Mouse (Mus musculus): ENCODE results near the gene P2rx5. TPM values are rescaled to one million over a fixed set of nuclear protein-coding genes. Genes with fewer than 3 reads are reported as not detected.

The P2rx5 gene
- polyA plus RNA-seq, 1 experiment from 2014 or later: 0.93 TPM

DNA sequence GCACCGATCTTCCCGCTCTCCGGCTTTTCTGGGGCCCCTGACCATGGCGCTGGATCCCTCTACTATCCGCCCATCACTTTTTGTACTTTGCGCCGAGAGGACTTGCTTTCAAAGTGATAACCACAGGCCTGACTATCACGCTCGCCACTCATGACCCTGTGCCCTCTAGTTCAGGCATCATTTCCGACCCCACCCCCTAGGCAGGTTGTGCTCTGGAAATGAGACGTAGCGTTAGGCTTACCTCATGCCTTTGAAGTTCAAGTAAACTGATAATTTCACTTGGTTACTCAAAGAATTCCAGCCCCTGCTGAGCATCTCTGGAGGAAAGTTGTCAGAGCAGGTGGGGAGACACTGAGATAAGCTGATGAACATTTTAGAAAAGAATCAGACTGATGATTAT lies 39.7 kb downstream of the P2rx5 start:
- Histone ChIP-seq H3K4me3 (ENCODE audit: low read depth, low read length) (peak overlapping the region; percentile 58), H3K36me3 (ENCODE audit: control insufficient read depth, insufficient read depth, low read length) (no peaks in the 10 kb centered on the region), H3K27ac (ENCODE audit: low read depth, low read length) (no peak overlapping the region), H3K27me3 (replicated peaks; ENCODE audit: control insufficient read depth, insufficient read depth, low read length) (no peaks in the 10 kb centered on the region), H3K4me2 (ENCODE audit: low read length) (peak overlapping the region; percentile 84), H3K4me1 (ENCODE audit: control insufficient read depth, insufficient read depth, low read length) (0 out of 2 replicates have a peak, but pooled peaks cover 6% of the 10 kb centered on the region), H3K9ac (ENCODE audit: low read length) (peak overlapping the region; percentile 77), H3K9me3 (replicated peaks; ENCODE audit: control insufficient read depth, low read length) (no peaks in the 10 kb centered on the region)
- 6% methylated on average over 12 of the region's 12 CpGs for WGBS
- DNase-seq (ENCODE audit: low spot score) (no peak), ATAC-seq (no peak)

DNA sequence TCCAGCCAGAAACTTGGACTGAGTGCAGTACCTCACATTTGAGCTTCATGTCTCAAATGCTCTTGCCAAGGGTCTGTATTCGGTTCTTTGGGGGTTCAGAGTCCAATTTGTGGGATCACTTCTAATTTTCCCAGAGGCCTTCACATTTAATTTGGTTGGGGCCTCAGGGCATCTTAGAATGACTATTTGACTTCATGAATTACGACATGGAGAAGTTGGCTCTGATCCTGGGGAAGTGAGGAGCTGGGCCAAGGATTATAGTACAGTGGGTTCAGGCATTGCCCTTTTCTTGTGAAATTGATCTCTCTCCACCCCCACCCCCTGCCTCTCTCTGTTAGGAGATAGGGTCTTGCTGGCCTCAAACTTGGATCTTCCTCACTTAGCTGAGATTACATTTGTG lies 40.8 kb downstream of the P2rx5 start:
- Histone ChIP-seq H3K27ac (ENCODE audit: low read depth, low read length) (no peak overlapping the region), H3K9ac (ENCODE audit: low read length) (no peak overlapping the region), H3K4me3 (ENCODE audit: low read depth, low read length) (no peak overlapping the region), H3K36me3 (ENCODE audit: control insufficient read depth, insufficient read depth, low read length) (no peaks in the 10 kb centered on the region), H3K4me1 (ENCODE audit: control insufficient read depth, insufficient read depth, low read length) (0 out of 2 replicates have a peak, but pooled peaks cover 6% of the 10 kb centered on the region), H3K9me3 (replicated peaks; ENCODE audit: control insufficient read depth, low read length) (no peaks in the 10 kb centered on the region), H3K4me2 (ENCODE audit: low read length) (no peak overlapping the region), H3K27me3 (replicated peaks; ENCODE audit: control insufficient read depth, insufficient read depth, low read length) (no peaks in the 10 kb centered on the region)
- DNase-seq (ENCODE audit: low spot score) (no peak), ATAC-seq (no peak)
- WGBS: 74% methylated on average over 2 of the region's 2 CpGs

DNA sequence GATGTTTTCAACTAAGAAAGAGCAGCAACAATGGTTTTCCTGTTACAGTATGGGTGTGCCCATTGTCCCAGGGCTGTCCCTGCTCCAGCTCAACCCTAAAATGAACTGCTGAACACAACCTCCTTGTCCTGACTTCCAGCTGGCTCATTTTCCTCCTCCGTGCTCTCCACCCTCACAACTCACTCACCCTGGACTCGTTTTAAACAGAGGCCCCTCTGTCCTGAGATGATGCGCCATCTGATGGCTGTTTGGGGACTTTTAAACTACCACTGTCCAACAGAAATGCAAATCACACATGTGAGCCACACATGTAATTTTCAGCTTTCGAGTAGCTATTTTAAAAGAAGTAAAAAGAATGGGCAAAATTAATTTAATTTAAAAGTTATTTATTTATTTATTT lies 41.4 kb downstream of the P2rx5 start:
- no peak overlapping the region for H3K27ac ChIP-seq (ENCODE audit: low read depth, low read length)
- H3K9ac ChIP-seq (ENCODE audit: low read length): no peak overlapping the region
- H3K4me2 ChIP-seq (ENCODE audit: low read length): no peak overlapping the region
- 35% methylated on average over 4 of the region's 4 CpGs for WGBS
- no peak for DNase-seq (ENCODE audit: low spot score)
- H3K4me3 ChIP-seq (ENCODE audit: low read depth, low read length): no peak overlapping the region
- no peaks in the 10 kb centered on the region for H3K27me3 ChIP-seq (replicated peaks; ENCODE audit: control insufficient read depth, insufficient read depth, low read length)
- no peak for ATAC-seq
- H3K4me1 ChIP-seq (ENCODE audit: control insufficient read depth, insufficient read depth, low read length): 0 out of 2 replicates have a peak, but pooled peaks cover 6% of the 10 kb centered on the region
- H3K9me3 ChIP-seq (replicated peaks; ENCODE audit: control insufficient read depth, low read length): no peaks in the 10 kb centered on the region
- H3K36me3 ChIP-seq (ENCODE audit: control insufficient read depth, insufficient read depth, low read length): no peaks in the 10 kb centered on the region

DNA sequence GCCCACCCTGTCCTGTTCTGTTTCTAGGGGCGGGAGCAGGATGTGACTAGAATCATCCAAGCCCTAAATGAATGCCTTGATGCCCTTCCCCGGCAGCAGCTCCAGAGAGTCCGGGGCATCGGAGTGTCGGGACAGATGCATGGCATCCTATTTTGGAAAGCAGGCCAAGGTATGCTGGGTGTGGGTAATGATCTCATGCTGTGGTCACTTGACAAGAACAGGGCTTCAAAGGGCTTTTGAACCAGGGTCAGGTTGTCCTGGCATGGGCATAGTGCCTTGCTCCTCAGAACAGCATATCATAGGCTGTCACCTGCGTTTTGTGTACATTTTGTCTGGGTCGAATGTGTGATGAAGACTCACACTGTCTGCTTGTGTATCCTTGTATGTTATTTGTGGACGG lies 43.7 kb downstream of the P2rx5 start:
- Histone ChIP-seq H3K9me3 (replicated peaks; ENCODE audit: control insufficient read depth, low read length) (no peaks in the 10 kb centered on the region), H3K4me3 (ENCODE audit: low read depth, low read length) (no peak overlapping the region), H3K4me1 (ENCODE audit: control insufficient read depth, insufficient read depth, low read length) (no peaks in the 10 kb centered on the region), H3K4me2 (ENCODE audit: low read length) (no peak overlapping the region), H3K9ac (ENCODE audit: low read length) (no peak overlapping the region), H3K27ac (ENCODE audit: low read depth, low read length) (no peak overlapping the region), H3K36me3 (ENCODE audit: control insufficient read depth, insufficient read depth, low read length) (no peaks in the 10 kb centered on the region), H3K27me3 (replicated peaks; ENCODE audit: control insufficient read depth, insufficient read depth, low read length) (no peaks in the 10 kb centered on the region)
- DNase-seq (ENCODE audit: low spot score) (no peak), ATAC-seq (no peak)
- 86% methylated on average over 8 of the region's 8 CpGs for WGBS

DNA sequence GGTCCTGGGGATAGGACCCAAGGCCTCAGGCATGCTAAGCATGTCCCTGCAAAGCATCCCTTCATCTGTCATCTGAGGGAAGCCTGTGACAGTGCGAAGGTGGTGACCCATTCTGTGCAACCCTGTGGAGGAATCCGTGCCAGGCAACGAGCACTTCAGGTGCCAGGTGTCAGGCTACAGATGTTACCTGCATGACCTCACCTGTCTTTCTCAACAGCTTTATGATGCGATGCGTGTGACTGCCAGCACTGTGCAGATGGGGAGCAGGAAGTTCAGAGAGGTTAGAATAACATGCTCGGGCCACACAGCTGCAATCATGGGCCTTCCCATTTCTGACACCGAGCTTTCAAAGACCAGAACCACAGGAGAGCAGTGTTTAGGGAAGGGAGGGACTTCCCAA lies 45.0 kb downstream of the P2rx5 start:
- Histone ChIP-seq H3K4me3 (ENCODE audit: low read depth, low read length) (no peak overlapping the region), H3K9me3 (replicated peaks; ENCODE audit: control insufficient read depth, low read length) (no peaks in the 10 kb centered on the region), H3K9ac (ENCODE audit: low read length) (no peak overlapping the region), H3K4me2 (ENCODE audit: low read length) (no peak overlapping the region), H3K36me3 (ENCODE audit: control insufficient read depth, insufficient read depth, low read length) (no peaks in the 10 kb centered on the region), H3K4me1 (ENCODE audit: control insufficient read depth, insufficient read depth, low read length) (no peaks in the 10 kb centered on the region), H3K27ac (ENCODE audit: low read depth, low read length) (no peak overlapping the region), H3K27me3 (replicated peaks; ENCODE audit: control insufficient read depth, insufficient read depth, low read length) (no peaks in the 10 kb centered on the region)
- DNase-seq (ENCODE audit: low spot score) (no peak), ATAC-seq (no peak)
- WGBS: 85% methylated on average over 7 of the region's 7 CpGs

DNA sequence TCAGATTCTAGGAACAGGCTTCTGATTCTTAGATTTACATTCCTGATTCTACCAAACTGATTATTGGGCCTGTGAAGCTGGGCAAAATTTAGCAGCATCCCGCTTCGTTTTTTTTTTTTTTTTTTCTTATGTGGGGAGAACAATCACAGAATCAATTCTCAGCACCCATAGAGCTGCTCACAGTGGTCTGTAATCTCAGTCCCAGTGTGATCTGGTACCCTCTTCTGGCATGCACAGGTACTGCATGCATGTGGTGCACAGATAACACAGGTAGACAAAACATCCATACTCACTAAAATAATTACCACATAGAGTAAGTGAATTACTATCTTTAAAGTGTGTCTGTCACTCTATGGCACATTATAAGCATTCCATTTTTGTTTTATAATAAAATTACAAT lies 47.4 kb downstream of the P2rx5 start:
- DNase-seq (ENCODE audit: low spot score): no peak
- 88% methylated on average over 2 of the region's 2 CpGs for WGBS
- H3K9me3 ChIP-seq (replicated peaks; ENCODE audit: control insufficient read depth, low read length): no peaks in the 10 kb centered on the region
- no peak overlapping the region for H3K4me3 ChIP-seq (ENCODE audit: low read depth, low read length)
- H3K36me3 ChIP-seq (ENCODE audit: control insufficient read depth, insufficient read depth, low read length): no peaks in the 10 kb centered on the region
- no peak overlapping the region for H3K4me2 ChIP-seq (ENCODE audit: low read length)
- H3K4me1 ChIP-seq (ENCODE audit: control insufficient read depth, insufficient read depth, low read length): no peaks in the 10 kb centered on the region
- no peak overlapping the region for H3K27ac ChIP-seq (ENCODE audit: low read depth, low read length)
- ATAC-seq: no peak
- no peak overlapping the region for H3K9ac ChIP-seq (ENCODE audit: low read length)
- no peaks in the 10 kb centered on the region for H3K27me3 ChIP-seq (replicated peaks; ENCODE audit: control insufficient read depth, insufficient read depth, low read length)

DNA sequence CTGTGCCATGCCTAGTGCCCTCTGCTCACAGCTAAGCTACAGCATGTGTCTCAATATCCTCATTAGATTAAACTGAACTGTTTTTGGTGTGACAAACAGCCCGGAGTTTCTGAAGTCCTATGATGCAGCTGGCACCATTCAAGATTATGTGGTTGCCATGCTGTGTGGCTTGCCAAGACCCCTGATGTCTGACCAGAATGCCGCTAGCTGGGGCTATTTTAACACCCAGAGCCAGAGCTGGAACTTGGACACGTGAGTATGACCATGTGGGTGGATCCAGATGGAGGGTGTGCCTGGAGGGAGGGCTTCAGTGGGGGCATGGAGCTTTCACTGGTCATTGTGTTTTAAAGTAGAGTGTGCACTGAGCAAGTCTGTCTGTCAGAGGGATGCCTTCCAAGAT lies 53.7 kb downstream of the P2rx5 start:
- 75% methylated on average over 3 of the region's 3 CpGs for WGBS
- Histone ChIP-seq H3K27me3 (replicated peaks; ENCODE audit: control insufficient read depth, insufficient read depth, low read length) (no peaks in the 10 kb centered on the region), H3K9ac (ENCODE audit: low read length) (no peak overlapping the region), H3K4me2 (ENCODE audit: low read length) (no peak overlapping the region), H3K4me1 (ENCODE audit: control insufficient read depth, insufficient read depth, low read length) (no peaks in the 10 kb centered on the region), H3K27ac (ENCODE audit: low read depth, low read length) (no peak overlapping the region), H3K36me3 (ENCODE audit: control insufficient read depth, insufficient read depth, low read length) (no peaks in the 10 kb centered on the region), H3K4me3 (ENCODE audit: low read depth, low read length) (no peak overlapping the region), H3K9me3 (replicated peaks; ENCODE audit: control insufficient read depth, low read length) (no peaks in the 10 kb centered on the region)
- ATAC-seq (no peak), DNase-seq (ENCODE audit: low spot score) (no peak)

DNA sequence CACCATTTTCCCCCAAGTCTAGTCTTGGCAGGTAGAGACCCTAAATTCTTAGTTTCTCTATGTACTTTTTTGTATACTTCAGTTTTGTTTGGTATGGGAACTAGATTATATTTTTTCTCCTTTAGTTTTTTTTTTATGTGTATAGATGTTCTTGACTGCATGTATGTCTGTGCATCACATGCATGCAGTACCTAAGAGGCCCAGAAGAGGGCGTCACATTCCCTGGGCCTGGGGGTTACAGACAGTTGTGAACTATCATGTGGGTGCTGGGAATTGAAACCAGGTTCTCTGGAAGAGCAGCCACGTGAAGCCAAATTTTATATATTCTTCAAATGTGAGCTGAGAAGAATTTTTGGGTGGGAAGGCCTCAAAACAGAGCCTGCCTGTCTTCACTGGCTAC lies 59.5 kb downstream of the P2rx5 start:
- Histone ChIP-seq H3K4me2 (ENCODE audit: low read length) (no peak overlapping the region), H3K4me3 (ENCODE audit: low read depth, low read length) (no peak overlapping the region), H3K9me3 (replicated peaks; ENCODE audit: control insufficient read depth, low read length) (no peaks in the 10 kb centered on the region), H3K27me3 (replicated peaks; ENCODE audit: control insufficient read depth, insufficient read depth, low read length) (no peaks in the 10 kb centered on the region), H3K4me1 (ENCODE audit: control insufficient read depth, insufficient read depth, low read length) (no peaks in the 10 kb centered on the region), H3K9ac (ENCODE audit: low read length) (no peak overlapping the region), H3K36me3 (ENCODE audit: control insufficient read depth, insufficient read depth, low read length) (no peaks in the 10 kb centered on the region), H3K27ac (ENCODE audit: low read depth, low read length) (no peak overlapping the region)
- ATAC-seq (no peak), DNase-seq (ENCODE audit: low spot score) (no peak)
- WGBS: 62% methylated on average over 2 of the region's 2 CpGs

DNA sequence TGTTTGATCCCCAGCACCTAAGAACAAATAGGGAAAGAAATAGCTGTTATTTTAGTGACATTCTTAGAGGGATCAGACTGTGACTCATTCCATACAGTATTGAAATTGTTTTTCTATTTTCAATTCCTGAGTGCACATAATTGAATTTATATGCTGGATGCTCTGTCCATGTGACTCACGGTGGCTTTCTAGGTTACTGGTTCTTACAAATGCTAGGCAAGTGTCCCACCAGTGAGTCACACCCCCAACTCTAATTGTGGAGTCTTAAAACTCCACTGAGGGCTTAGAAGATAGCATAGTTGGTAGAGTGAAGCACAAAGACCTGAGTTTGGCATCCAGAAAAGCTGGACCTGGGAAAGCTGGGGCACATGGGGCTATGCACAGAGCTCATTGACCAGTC lies 60.4 kb downstream of the P2rx5 start:
- H3K9me3 ChIP-seq (replicated peaks; ENCODE audit: control insufficient read depth, low read length): no peaks in the 10 kb centered on the region
- WGBS: 88% methylated on average over 1 of the region's 1 CpGs
- no peak overlapping the region for H3K4me2 ChIP-seq (ENCODE audit: low read length)
- H3K36me3 ChIP-seq (ENCODE audit: control insufficient read depth, insufficient read depth, low read length): no peaks in the 10 kb centered on the region
- H3K4me3 ChIP-seq (ENCODE audit: low read depth, low read length): no peak overlapping the region
- no peaks in the 10 kb centered on the region for H3K4me1 ChIP-seq (ENCODE audit: control insufficient read depth, insufficient read depth, low read length)
- ATAC-seq (no peak), DNase-seq (ENCODE audit: low spot score) (no peak)
- H3K27ac ChIP-seq (ENCODE audit: low read depth, low read length): no peak overlapping the region
- no peaks in the 10 kb centered on the region for H3K27me3 ChIP-seq (replicated peaks; ENCODE audit: control insufficient read depth, insufficient read depth, low read length)
- H3K9ac ChIP-seq (ENCODE audit: low read length): no peak overlapping the region

Data from forebrain, embryonic 14.5 days (tissue).